Mouse (Mus musculus) liver, postnatal 0 days (tissue): Measurements from ENCODE around the gene Zfp536. TPM values are rescaled to one million over a fixed set of nuclear protein-coding genes. Genes with fewer than 3 reads are reported as not detected.

ENCODE experiments used
- ATAC-seq: fragments of 200-750 bp; cut with Nextera tagmentation; 2 replicates; pipeline ENCODE4 v1.8.0; 2017; ENCODE audit warnings: mild to moderate bottlenecking, moderate library complexity
- DNase-seq: peaks from one replicate; pipeline ENCODE4 v3.0.0-alpha.2; 2016
- H3K27ac ChIP-seq: fragments of 300-500 bp; sonication (generic); 2 replicates; pipeline ENCODE4 v1.5.1; 2014; ENCODE audit warnings: antibody characterized with exemption, moderate library complexity, mild to moderate bottlenecking, low read depth
- H3K27me3 ChIP-seq: fragments of 300-500 bp; sonication (generic); 2 replicates; pipeline ENCODE4 v1.6.1; 2014; ENCODE audit warnings: low read length, control low read depth, mixed read lengths; ENCODE audit not compliant: insufficient read depth
- H3K36me3 ChIP-seq: fragments of 300-500 bp; sonication (generic); replicated peaks from 2 replicates; pipeline ENCODE4 v1.6.1; 2014; ENCODE audit warnings: mild to moderate bottlenecking, control low read depth, low read length, moderate library complexity, mixed read lengths; ENCODE audit not compliant: insufficient read depth
- H3K4me1 ChIP-seq: fragments of 300-500 bp; sonication (generic); 2 replicates; pipeline ENCODE4 v1.6.1; 2014; ENCODE audit warnings: antibody characterized with exemption, mild to moderate bottlenecking, control low read depth; ENCODE audit not compliant: insufficient read depth
- H3K4me2 ChIP-seq: fragments of 300-500 bp; sonication (generic); 2 replicates; pipeline ENCODE4 v1.6.1; 2014; ENCODE audit warnings: low read depth, mild to moderate bottlenecking, low read length, moderate library complexity, mixed read lengths
- H3K4me3 ChIP-seq: fragments of 300-500 bp; sonication (generic); 2 replicates; pipeline ENCODE4 v1.5.1; 2014; ENCODE audit warnings: low read depth, low read length
- H3K9ac ChIP-seq: fragments of 300-500 bp; sonication (generic); replicated peaks from 2 replicates; pipeline ENCODE4 v1.6.1; 2014; ENCODE audit warnings: mild to moderate bottlenecking, moderate library complexity
- H3K9me3 ChIP-seq: fragments of 300-500 bp; sonication (generic); 2 replicates; pipeline ENCODE4 v1.6.1; 2016; ENCODE audit warnings: mild to moderate bottlenecking, control low read depth, low read length, mixed read lengths
- CTCF ChIP-seq: sonication (generic); IDR thresholded peaks from 2 replicates; pipeline ENCODE4 v1.5.1; 2016; ENCODE audit warnings: antibody characterized with exemption, low read depth
- EP300 ChIP-seq: IDR thresholded peaks from 2 replicates; pipeline ENCODE4 v1.6.1; 2016; ENCODE audit warnings: antibody characterized with exemption, low read depth, mild to moderate bottlenecking
- WGBS: fragments of 180-500 bp; shearing (Covaris S2); extraction: QIAGEN DNeasy Blood & Tissue Kit; methylation state at CpG from one replicate; pipeline ENCODE4 v1.1.7; 2014; ENCODE audit not compliant: insufficient replicate concordance; 5-methylcytosine and 5-hydroxymethylcytosine counted together
- polyA plus RNA-seq: library from polyadenylated mRNA; unstranded; fragments of >200 nt; fragmentation: Nextera tagmentation; extraction: Ambion mirVana; gene quantifications from 2 replicates; pipeline ENCODE4 v1.2.1, GENCODE M21; 2015

Zfp536 gene
- polyA plus RNA-seq, 1 experiment from 2014 or later = not detected

GRCm38 (mm10) chr7:37727746-37728145, 45.7 kb downstream of the Zfp536 start:
- H3K27ac ChIP-seq = no peak overlapping the region
- no peaks in the 10 kb centered on the region for H3K36me3 ChIP-seq
- 63% methylated on average over 8 of the region's 8 CpGs for WGBS
- no peak overlapping the region for H3K4me3 ChIP-seq
- no peak overlapping the region for H3K9ac ChIP-seq
- no peak overlapping the region for H3K4me2 ChIP-seq
- DNase-seq (no peak), ATAC-seq (no peak)
- no peaks in the 10 kb centered on the region for H3K27me3 ChIP-seq
- H3K9me3 ChIP-seq = no peaks in the 10 kb centered on the region
- H3K4me1 ChIP-seq = no peaks in the 10 kb centered on the region
- TF ChIP-seq CTCF (no peak), EP300 (no peak)

GRCm38 (mm10) chr7:37724002-37724790, 49.2 kb downstream of the Zfp536 start:
- Histone ChIP-seq H3K9me3 (no peaks in the 10 kb centered on the region), H3K27me3 (no peaks in the 10 kb centered on the region), H3K4me2 (no peak overlapping the region), H3K27ac (no peak overlapping the region), H3K4me3 (no peak overlapping the region), H3K9ac (no peak overlapping the region), H3K36me3 (no peaks in the 10 kb centered on the region), H3K4me1 (no peaks in the 10 kb centered on the region)
- ATAC-seq (no peak), DNase-seq (no peak)
- no peak for TF ChIP-seq CTCF
- no peak for TF ChIP-seq EP300
- WGBS = 66% methylated on average over 9 of the region's 9 CpGs

- Histone ChIP-seq H3K4me3 (no peak overlapping the region), H3K9ac (no peak overlapping the region), H3K9me3 (no peaks in the 10 kb centered on the region), H3K36me3 (no peaks in the 10 kb centered on the region), H3K4me2 (no peak overlapping the region), H3K27me3 (no peaks in the 10 kb centered on the region), H3K4me1 (no peaks in the 10 kb centered on the region), H3K27ac (no peak overlapping the region)
- no peak for DNase-seq
- ATAC-seq = no peak
- 69% methylated on average over 7 of the region's 7 CpGs for WGBS
- TF ChIP-seq EP300 = no peak
- no peak for TF ChIP-seq CTCF
These were observed 50.2 kb downstream of the Zfp536 start for GRCm38 (mm10) chr7:37723191-37723592.

- Histone ChIP-seq H3K4me2 (no peak overlapping the region), H3K27ac (no peak overlapping the region), H3K36me3 (no peaks in the 10 kb centered on the region), H3K9me3 (no peaks in the 10 kb centered on the region), H3K9ac (no peak overlapping the region), H3K4me3 (no peak overlapping the region), H3K27me3 (no peaks in the 10 kb centered on the region), H3K4me1 (no peaks in the 10 kb centered on the region)
- DNase-seq (no peak), ATAC-seq (no peak)
- 83% methylated on average over 4 of the region's 4 CpGs for WGBS
- TF ChIP-seq EP300 (no peak), CTCF (no peak)
These were observed 51.8 kb downstream of the Zfp536 start for GRCm38 (mm10) chr7:37721676-37722075.

- Histone ChIP-seq H3K4me3 (no peak overlapping the region), H3K9me3 (no peaks in the 10 kb centered on the region), H3K9ac (no peak overlapping the region), H3K36me3 (no peaks in the 10 kb centered on the region), H3K4me1 (no peaks in the 10 kb centered on the region), H3K27ac (no peak overlapping the region), H3K4me2 (no peak overlapping the region), H3K27me3 (no peaks in the 10 kb centered on the region)
- ATAC-seq (no peak), DNase-seq (no peak)
- no peak for TF ChIP-seq CTCF
- no peak for TF ChIP-seq EP300
- WGBS = 67% methylated on average over 15 of the region's 15 CpGs
These were observed 54.6 kb downstream of the Zfp536 start for GRCm38 (mm10) chr7:37718671-37719402.

GRCm38 (mm10) chr7:37717071-37717470, 56.4 kb downstream of the Zfp536 start:
- no peak overlapping the region for H3K4me3 ChIP-seq
- H3K4me1 ChIP-seq = no peaks in the 10 kb centered on the region
- DNase-seq (no peak), ATAC-seq (no peak)
- H3K9ac ChIP-seq = no peak overlapping the region
- 75% methylated on average over 7 of the region's 7 CpGs for WGBS
- no peak overlapping the region for H3K27ac ChIP-seq
- no peaks in the 10 kb centered on the region for H3K27me3 ChIP-seq
- no peaks in the 10 kb centered on the region for H3K36me3 ChIP-seq
- H3K9me3 ChIP-seq = no peaks in the 10 kb centered on the region
- TF ChIP-seq CTCF (no peak), EP300 (no peak)
- no peak overlapping the region for H3K4me2 ChIP-seq
